Mouse (Mus musculus): ENCODE results near the gene Ilk. TPM values are rescaled to one million over a fixed set of nuclear protein-coding genes. Genes with fewer than 3 reads are reported as not detected.

The Ilk gene
- total RNA-seq, 1 experiment from 2014 or later, result 150 TPM

- DNase-seq, result no peak
Observed at GRCm38 (mm10) chr7:105786506-105787284, 50.3 kb downstream of the Ilk start.

DNA sequence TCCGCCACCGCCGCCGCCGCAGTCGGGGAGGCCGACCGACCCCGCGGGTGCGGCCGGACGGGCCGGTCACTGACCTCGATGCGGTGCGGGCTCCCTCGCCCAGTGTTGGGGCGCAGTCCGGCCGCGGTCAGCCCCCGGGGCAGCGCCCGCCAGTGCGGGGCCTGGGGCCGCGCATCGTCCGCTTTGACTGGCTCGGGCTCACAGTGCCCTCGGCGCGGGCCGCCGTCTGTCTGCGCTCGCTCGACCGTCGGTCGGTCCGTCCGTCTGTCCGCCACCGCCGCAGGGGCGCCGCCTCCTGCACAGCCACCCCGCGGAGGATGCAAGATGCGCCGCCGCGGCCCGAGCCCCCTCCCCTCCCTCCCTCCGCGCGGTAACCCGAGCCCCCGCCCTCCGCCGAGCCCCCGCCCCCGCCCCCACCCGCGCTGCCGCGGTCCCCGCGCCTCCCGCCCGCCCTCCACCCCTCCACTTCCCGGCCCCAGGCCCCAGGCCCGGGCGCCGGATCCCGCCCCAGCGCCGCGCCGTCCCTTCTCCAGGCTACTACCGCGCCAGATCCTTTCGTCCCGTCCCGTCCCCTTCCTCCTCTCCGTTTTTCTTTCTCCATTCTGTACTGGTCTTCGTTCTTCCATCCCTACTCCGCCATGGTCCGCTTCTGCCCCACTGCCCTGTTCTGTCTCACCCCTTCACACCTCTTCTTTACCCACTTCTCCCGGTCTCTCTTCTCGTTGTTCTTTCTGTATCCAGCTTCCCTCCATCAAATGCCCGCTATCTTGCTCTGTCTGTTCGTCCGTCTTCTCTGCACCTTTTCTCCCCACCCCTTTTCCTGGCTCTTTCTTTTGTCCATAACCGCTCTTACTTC, 51.1 kb downstream of the Ilk start, which contains the start of gene Dchs1:
Gene Dchs1 (minus strand): TSS at position 370 of the 856 bp plus-strand sequence.
- peak; percentile 29 for DNase-seq

GRCm38 (mm10) chr7:105791147-105791546, 54.8 kb downstream of the Ilk start:
- no peak for DNase-seq

Other genes with a start within 250 kb of the Ilk start
- 48.2 and 49.1 TPM in 2 replicates for gene Smpd1, start 182.2 kb upstream of the Ilk start, total RNA-seq (2021)
- 13.6 and 15.0 TPM in 2 replicates for gene Apbb1, start 154.9 kb upstream of the Ilk start, total RNA-seq (2021)
- 0.21 and 22.0 TPM in 2 replicates for gene Hpx, start 136.5 kb upstream of the Ilk start, total RNA-seq (2021)
- 32.7 and 34.9 TPM in 2 replicates for gene Trim3, start 103.0 kb upstream of the Ilk start, total RNA-seq (2021)
- 125 and 142 TPM in 2 replicates for gene Timm10b, start 96.5 kb upstream of the Ilk start, total RNA-seq (2021)
- gene Arfip2, start 96.2 kb upstream of the Ilk start, total RNA-seq (2021), result 58.1 and 66.3 TPM in 2 replicates
- gene Gm45799, start 96.0 kb upstream of the Ilk start, total RNA-seq (2021), result 10.0 and 14.0 TPM in 2 replicates
- gene Dnhd1, start 85.8 kb upstream of the Ilk start, total RNA-seq (2021), result 5.6 and 6.3 TPM in 2 replicates
- 19.1 and 27.7 TPM in 2 replicates for gene Rrp8, start 793 bp downstream of the Ilk start, total RNA-seq (2021)
- gene Taf10, start 7.8 kb downstream of the Ilk start, total RNA-seq (2021), result 198 and 204 TPM in 2 replicates
- gene Tpp1, start 15.6 kb downstream of the Ilk start, total RNA-seq (2021), result 88.3 and 122 TPM in 2 replicates
- gene Dchs1, start 51.1 kb downstream of the Ilk start, total RNA-seq (2021), result 5.4 and 10.0 TPM in 2 replicates
- 185 and 190 TPM in 2 replicates for gene Mrpl17, start 74.5 kb downstream of the Ilk start, total RNA-seq (2021)
- gene Gm4070, start 217.4 kb downstream of the Ilk start, total RNA-seq (2021), result 7.6 and 9.4 TPM in 2 replicates